Mouse (Mus musculus) left cerebral cortex, adult 8-10 months (tissue): ENCODE results near the gene Rps6ka1. TPM values are rescaled to one million over a fixed set of nuclear protein-coding genes. Genes with fewer than 3 reads are reported as not detected.

Experiments
- DNase-seq, 2 experiments: peaks; one replicate each; pipeline ENCODE4 v3.0.0; 2022; ENCODE audit warnings: low spot score in 2 of 2
- total RNA-seq, 4 experiments: library from RNA; stranded (reverse); gene quantifications; 2 replicates each; pipeline ENCODE4 v1.2.4; 2022

The Rps6ka1 gene
- total RNA-seq, 4 experiments from 2014 or later, result 15.3 to 19.2 (median 17.7) TPM

GRCm38 (mm10) chr4:133827354-133827753 lies 60.2 kb downstream of the Rps6ka1 start:
- no peak for DNase-seq

DNA sequence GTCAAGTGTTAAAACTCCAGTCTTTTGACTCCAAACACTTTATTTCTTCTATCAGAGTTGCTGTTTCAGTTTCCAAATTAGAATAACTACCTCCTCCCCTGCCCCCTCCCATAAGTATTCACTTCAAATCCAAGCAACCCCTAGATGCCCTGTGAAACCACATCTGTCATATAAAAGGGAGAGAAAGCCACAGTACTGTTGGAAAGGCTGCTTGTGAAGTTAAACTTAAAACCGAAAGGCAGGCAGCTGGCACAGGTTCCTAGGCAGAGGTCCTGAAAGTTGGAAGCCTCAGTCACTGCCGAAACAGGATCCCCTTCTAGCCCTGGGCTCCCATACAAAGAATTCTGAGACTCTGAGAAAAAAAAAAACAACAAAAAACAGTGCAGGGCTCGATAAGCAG lies 61.9 kb downstream of the Rps6ka1 start:
- DNase-seq, result no peak

DNA sequence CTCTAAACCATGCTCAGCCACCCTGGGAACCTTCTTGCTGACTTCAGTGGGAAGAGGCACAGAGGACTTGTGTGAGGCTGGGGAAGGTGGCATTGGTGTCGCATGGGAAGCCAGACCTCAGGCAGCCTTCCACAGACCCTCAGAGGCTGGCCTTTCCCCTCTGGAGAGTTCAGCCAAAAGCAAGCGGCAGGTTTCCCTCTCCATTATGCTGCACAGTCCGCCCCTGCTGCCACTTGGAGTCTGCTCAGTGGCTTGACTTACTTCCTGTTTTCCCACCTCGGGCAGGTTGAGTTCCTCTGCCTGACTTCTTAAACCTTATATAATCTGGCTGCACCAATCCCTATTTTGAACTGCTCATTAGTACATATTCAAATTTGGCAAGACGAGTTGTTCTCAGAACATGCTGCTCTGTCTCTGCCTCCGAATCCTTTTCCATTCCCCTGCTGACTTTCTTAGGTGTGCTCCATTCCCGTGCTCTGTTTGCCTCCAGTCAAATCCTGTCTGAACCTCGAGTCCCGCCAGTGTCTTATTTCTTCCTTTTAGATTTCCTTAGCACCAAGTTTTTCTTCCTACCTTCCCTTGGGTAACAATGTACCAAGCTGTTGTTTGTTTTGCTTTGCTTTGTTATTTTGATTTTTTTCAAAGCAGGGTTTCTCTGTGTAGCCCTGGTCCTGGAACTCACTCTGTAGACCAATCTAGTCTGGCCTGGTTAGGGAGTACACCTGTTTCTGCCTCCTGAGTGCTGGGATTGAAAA lies 66.6 kb downstream of the Rps6ka1 start:
- no peak for DNase-seq

DNA sequence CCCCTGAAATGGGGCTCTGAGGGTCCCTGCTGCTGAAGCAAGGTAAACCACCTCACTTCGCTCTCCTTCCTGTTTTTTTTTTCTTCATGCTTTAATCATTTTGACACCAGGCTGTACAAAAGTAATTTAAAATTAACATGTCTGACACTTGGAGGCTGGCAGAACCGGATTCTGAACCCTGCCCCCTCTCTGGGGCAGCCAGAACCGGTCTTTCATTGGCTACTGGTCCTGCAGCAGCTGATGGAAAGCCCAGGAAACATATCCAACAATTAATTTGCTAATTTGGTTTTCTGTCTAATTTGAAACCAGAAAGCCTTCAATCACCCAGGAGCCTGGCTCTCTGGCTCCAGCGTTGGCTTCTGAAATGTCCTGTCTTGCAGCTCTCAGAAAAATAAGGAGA lies 67.4 kb downstream of the Rps6ka1 start:
- no peak for DNase-seq

DNA sequence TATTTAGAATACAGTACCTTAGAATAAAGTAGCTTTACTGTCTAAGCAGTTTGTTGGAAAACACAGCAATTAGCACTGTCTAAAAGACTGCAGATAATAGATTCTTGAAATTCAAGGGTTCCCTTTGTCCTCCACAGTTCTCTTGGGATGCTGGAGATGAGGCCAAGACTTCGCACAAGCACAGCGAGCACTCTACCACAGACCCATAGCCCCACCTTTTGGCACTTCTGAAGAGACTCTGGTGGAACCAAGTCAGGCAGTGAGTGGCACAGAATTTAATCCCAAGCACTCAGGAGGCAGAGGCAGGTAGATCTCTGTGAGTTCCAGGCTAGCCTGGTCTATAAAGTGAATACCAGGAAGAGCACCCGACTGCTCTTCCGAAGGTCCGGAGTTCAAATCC lies 70.2 kb downstream of the Rps6ka1 start:
- DNase-seq, result no peak

GRCm38 (mm10) chr4:133816504-133816875 lies 71.1 kb downstream of the Rps6ka1 start:
- no peak for DNase-seq

GRCm38 (mm10) chr4:133815635-133816503 lies 71.7 kb downstream of the Rps6ka1 start:
- no peak for DNase-seq

DNA sequence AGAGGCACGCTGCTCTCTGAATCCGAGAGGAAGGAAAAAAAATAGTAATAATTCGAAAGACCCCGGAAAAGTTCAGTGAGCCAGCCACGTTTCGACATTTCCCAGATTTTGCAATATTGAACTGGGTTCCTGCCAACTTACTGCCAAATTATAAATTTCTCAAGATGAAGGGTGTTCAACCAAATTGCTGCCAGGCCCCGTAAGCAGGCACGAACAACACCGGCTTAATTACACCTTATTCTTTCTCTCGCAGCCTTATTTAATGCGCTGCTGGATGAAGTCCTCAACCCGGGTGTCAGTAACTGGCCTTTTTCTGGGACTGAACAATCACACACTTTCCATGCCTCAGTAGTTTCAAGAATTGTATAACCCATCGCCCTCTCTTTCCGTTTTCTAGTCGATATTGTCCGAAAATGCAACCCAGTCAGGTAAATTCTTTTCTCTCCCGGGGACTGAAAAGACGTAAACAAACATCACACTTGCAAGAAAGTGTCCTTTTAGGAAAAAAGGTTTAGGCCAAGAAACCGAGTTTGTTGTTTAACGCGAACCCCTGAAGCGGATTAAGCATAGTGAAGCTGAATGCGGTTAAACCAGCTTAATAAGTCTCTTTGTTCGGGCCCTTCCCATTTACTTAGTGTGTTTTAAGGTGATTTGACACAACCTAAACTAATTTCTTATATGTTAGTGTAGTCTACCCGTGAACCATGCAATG lies 72.6 kb downstream of the Rps6ka1 start:
- DNase-seq, result no peak

DNA sequence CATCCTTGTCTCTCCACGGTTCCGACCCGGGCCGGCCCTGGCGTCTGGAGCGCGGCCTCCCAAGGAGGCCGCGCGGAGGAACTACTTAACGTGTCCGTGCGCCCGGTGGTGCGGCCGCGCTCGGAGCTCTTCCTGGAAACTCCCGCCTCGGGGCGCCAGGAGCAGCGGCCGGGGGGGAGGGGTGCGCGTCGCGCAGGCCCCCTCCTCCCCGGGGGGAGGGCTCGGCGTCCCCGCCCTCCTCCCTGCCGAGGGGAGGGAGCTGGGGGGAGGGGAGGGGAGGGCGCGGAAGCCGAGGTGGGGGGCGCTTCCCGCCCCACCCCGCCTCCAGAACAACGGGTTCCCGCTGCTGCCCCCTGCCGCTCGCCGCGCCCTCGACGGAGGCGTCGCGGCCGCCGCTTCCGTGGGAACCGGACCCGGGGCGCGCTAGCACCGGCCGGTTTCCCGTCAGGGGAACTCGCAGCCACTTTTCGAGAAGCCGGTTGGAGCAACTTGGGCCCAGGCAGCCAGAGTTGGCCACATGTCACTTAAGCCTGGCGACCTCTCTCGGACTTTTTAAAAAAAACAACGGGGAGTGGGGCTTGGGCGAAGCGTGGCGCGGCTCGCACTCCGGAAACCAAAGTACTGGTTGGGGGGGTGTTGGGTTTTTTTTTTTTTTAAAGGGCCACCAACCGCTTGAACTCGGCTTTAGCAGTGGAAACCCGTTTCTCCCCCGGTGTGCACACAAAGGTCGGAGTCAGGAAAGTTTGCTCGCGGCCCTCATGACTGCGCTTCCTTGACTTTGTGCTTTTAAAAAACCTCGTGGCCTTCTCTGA lies 73.4 kb downstream of the Rps6ka1 start:
- peak; percentile 59 to 77 for DNase-seq

- DNase-seq, result peak; percentile 87
Measured at GRCm38 (mm10) chr4:133813174-133813991, 74.2 kb downstream of the Rps6ka1 start.

GRCm38 (mm10) chr4:133804401-133805263 lies 83.0 kb downstream of the Rps6ka1 start:
- DNase-seq, result no peak

GRCm38 (mm10) chr4:133800589-133800988 lies 87.0 kb downstream of the Rps6ka1 start:
- DNase-seq, result no peak

Other genes with a start within 250 kb of the Rps6ka1 start
- gene Zdhhc18, start 237.6 kb downstream of the Rps6ka1 start, total RNA-seq, result 10 to 100 TPM; 33.8 to 57.7 (median 44.6) TPM
- 10 to 100 TPM in 2 of 4 experiments, 1 to 10 TPM in 2; 8.4 to 10.9 (median 9.9) TPM for gene Pigv, start 215.2 kb downstream of the Rps6ka1 start, total RNA-seq
- 10 to 100 TPM; 86.3 to 93.9 (median 90.7) TPM for gene Arid1a, start 131.0 kb downstream of the Rps6ka1 start, total RNA-seq
- 100 to 1,000 TPM; 115 to 129 (median 119) TPM for gene Hmgn2, start 80.9 kb upstream of the Rps6ka1 start, total RNA-seq
- gene Dhdds, start 113.1 kb upstream of the Rps6ka1 start, total RNA-seq, result 10 to 100 TPM; 63.6 to 73.6 (median 68.4) TPM
- not detected for gene Lin28a, start 131.0 kb upstream of the Rps6ka1 start, total RNA-seq
- not detected for gene Zfp683, start 166.0 kb upstream of the Rps6ka1 start, total RNA-seq
- 1 to 10 TPM; 3.6 to 6.8 (median 5.8) TPM for gene Crybg2, start 173.0 kb upstream of the Rps6ka1 start, total RNA-seq
- gene Cd52, start 207.3 kb upstream of the Rps6ka1 start, total RNA-seq, result 10 to 100 TPM in 2 of 4 experiments, 1 to 10 TPM in 2; 2.5 to 32.5 (median 12.8) TPM
- gene Ubxn11, start 214.8 kb upstream of the Rps6ka1 start, total RNA-seq, result 10 to 100 TPM; 33.5 to 51.3 (median 43.0) TPM
- gene Sh3bgrl3, start 241.0 kb upstream of the Rps6ka1 start, total RNA-seq, result 100 to 1,000 TPM; 192 to 255 (median 224) TPM